Mouse (Mus musculus): Measurements from ENCODE around the gene Chrdl2. TPM values are rescaled to one million over a fixed set of nuclear protein-coding genes. Genes with fewer than 3 reads are reported as not detected.

Chrdl2 gene
- polyA plus RNA-seq, 1 experiment, result not detected

- no peak overlapping the region for H3K4me3 ChIP-seq (replicated peaks; ENCODE audit: control insufficient read depth, low read depth, low read length)
- H3K4me1 ChIP-seq (ENCODE audit: control insufficient read depth, insufficient read depth, low read length), result no peaks in the 10 kb centered on the region
- WGBS, result 89% methylated on average over 5 of the region's 5 CpGs
- TF ChIP-seq CTCF (IDR thresholded peaks at IDR 0.05; ENCODE audit: control insufficient read depth, insufficient read depth, low read length), result no peak
- no peak for TF ChIP-seq POLR2A (IDR thresholded peaks at IDR 0.05; ENCODE audit: borderline replicate concordance, control insufficient read depth, low read depth, low read length)
- H3K27ac ChIP-seq (ENCODE audit: control insufficient read depth, insufficient read depth, low read depth, low read length, poor library complexity), result no peak overlapping the region
Observed at GRCm38 (mm10) chr7:100076296-100076695, 70.3 kb downstream of the Chrdl2 start.

DNA sequence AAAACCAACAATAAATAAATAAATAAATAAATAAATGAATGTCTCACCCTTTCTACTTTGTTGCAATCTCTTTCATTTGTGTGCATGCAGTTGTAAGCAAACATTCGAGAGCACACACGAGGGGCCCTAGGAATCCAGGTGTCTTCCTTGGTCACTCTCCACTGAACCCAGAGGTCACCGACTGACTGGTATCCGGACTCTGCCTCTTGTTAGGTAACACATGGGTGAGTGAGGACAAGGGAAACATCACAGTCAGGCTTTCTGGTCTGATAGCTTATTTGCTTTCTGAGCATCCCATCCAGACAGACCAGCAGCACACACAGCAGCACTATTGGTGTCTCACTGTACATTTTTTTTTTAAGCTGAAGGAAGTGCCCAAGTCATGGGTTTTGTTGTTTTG is 71.1 kb downstream of the Chrdl2 start:
- no peak for TF ChIP-seq CTCF (IDR thresholded peaks at IDR 0.05; ENCODE audit: control insufficient read depth, insufficient read depth, low read length)
- no peak for TF ChIP-seq POLR2A (IDR thresholded peaks at IDR 0.05; ENCODE audit: borderline replicate concordance, control insufficient read depth, low read depth, low read length)
- WGBS, result 91% methylated on average over 4 of the region's 4 CpGs
- Histone ChIP-seq H3K4me1 (ENCODE audit: control insufficient read depth, insufficient read depth, low read length) (no peaks in the 10 kb centered on the region), H3K27ac (ENCODE audit: control insufficient read depth, insufficient read depth, low read depth, low read length, poor library complexity) (no peak overlapping the region), H3K4me3 (replicated peaks; ENCODE audit: control insufficient read depth, low read depth, low read length) (no peak overlapping the region)

- Histone ChIP-seq H3K27ac (ENCODE audit: control insufficient read depth, insufficient read depth, low read depth, low read length, poor library complexity) (no peak overlapping the region), H3K4me1 (ENCODE audit: control insufficient read depth, insufficient read depth, low read length) (no peaks in the 10 kb centered on the region), H3K4me3 (replicated peaks; ENCODE audit: control insufficient read depth, low read depth, low read length) (no peak overlapping the region)
- 83% methylated on average over 12 of the region's 12 CpGs for WGBS
- no peak for TF ChIP-seq POLR2A (IDR thresholded peaks at IDR 0.05; ENCODE audit: borderline replicate concordance, control insufficient read depth, low read depth, low read length)
- TF ChIP-seq CTCF (IDR thresholded peaks at IDR 0.05; ENCODE audit: control insufficient read depth, insufficient read depth, low read length), result no peak
Observed at GRCm38 (mm10) chr7:100080087-100080781, 74.3 kb downstream of the Chrdl2 start.

DNA sequence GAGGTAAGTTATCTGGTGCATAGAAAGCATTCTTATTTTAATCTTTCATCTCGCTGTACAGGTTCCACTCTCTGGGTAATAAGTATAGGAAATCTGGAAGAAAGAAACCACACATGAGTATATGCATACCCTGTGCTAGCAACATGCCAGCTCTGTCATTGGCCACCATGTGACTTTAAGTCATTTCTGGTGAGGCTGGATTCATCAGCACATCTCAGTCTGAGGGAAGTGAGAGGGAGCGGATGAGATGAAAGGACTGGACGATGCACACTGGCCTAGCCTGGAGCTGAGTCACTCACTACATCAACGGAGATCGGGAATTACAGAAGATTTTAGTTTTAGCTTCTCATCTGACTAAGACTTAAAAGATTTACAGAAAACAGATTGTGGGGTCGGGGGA is 76.9 kb downstream of the Chrdl2 start:
- Histone ChIP-seq H3K4me3 (replicated peaks; ENCODE audit: control insufficient read depth, low read depth, low read length) (no peak overlapping the region), H3K27ac (ENCODE audit: control insufficient read depth, insufficient read depth, low read depth, low read length, poor library complexity) (no peak overlapping the region), H3K4me1 (ENCODE audit: control insufficient read depth, insufficient read depth, low read length) (no peaks in the 10 kb centered on the region)
- no peak for TF ChIP-seq POLR2A (IDR thresholded peaks at IDR 0.05; ENCODE audit: borderline replicate concordance, control insufficient read depth, low read depth, low read length)
- no peak for TF ChIP-seq CTCF (IDR thresholded peaks at IDR 0.05; ENCODE audit: control insufficient read depth, insufficient read depth, low read length)
- WGBS, result 90% methylated on average over 6 of the region's 6 CpGs

- WGBS, result 85% methylated on average over 6 of the region's 6 CpGs
- Histone ChIP-seq H3K27ac (ENCODE audit: control insufficient read depth, insufficient read depth, low read depth, low read length, poor library complexity) (no peak overlapping the region), H3K4me1 (ENCODE audit: control insufficient read depth, insufficient read depth, low read length) (no peaks in the 10 kb centered on the region), H3K4me3 (replicated peaks; ENCODE audit: control insufficient read depth, low read depth, low read length) (no peak overlapping the region)
- TF ChIP-seq CTCF (IDR thresholded peaks at IDR 0.05; ENCODE audit: control insufficient read depth, insufficient read depth, low read length) (no peak), POLR2A (IDR thresholded peaks at IDR 0.05; ENCODE audit: borderline replicate concordance, control insufficient read depth, low read depth, low read length) (no peak)
Observed at GRCm38 (mm10) chr7:100083812-100084211, 77.8 kb downstream of the Chrdl2 start.

Other genes starting within 250 kb of the Chrdl2 start
- not detected in 2 replicates for gene Olfr521, start 242.7 kb upstream of the Chrdl2 start, polyA plus RNA-seq (2011; ENCODE audit: insufficient read depth, insufficient read length, low replicate concordance, missing spikeins)
- 4.5 and 5.0 TPM in 2 replicates for gene Neu3, start 177.8 kb upstream of the Chrdl2 start, polyA plus RNA-seq (2011; ENCODE audit: insufficient read depth, insufficient read length, low replicate concordance, missing spikeins)
- not detected in 2 replicates for gene Xrra1, start 147.1 kb upstream of the Chrdl2 start, polyA plus RNA-seq (2011; ENCODE audit: insufficient read depth, insufficient read length, low replicate concordance, missing spikeins)
- gene Spcs2, start 142.7 kb upstream of the Chrdl2 start, polyA plus RNA-seq (2011; ENCODE audit: insufficient read depth, insufficient read length, low replicate concordance, missing spikeins), result 42.7 and 59.2 TPM in 2 replicates
- 14.8 and 22.3 TPM in 2 replicates for gene Rnf169, start 25.7 kb upstream of the Chrdl2 start, polyA plus RNA-seq (2011; ENCODE audit: insufficient read depth, insufficient read length, low replicate concordance, missing spikeins)
- gene Pold3, start 115.4 kb downstream of the Chrdl2 start, polyA plus RNA-seq (2011; ENCODE audit: insufficient read depth, insufficient read length, low replicate concordance, missing spikeins), result 42.7 and 47.1 TPM in 2 replicates
- 1.5 and 3.9 TPM in 2 replicates for gene Lipt2, start 153.1 kb downstream of the Chrdl2 start, polyA plus RNA-seq (2011; ENCODE audit: insufficient read depth, insufficient read length, low replicate concordance, missing spikeins)
- 2.7 and 2.9 TPM in 2 replicates for gene Kcne3, start 170.3 kb downstream of the Chrdl2 start, polyA plus RNA-seq (2011; ENCODE audit: insufficient read depth, insufficient read length, low replicate concordance, missing spikeins)
- 6.4 TPM in 2 replicates for gene Pgm2l1, start 221.2 kb downstream of the Chrdl2 start, polyA plus RNA-seq (2011; ENCODE audit: insufficient read depth, insufficient read length, low replicate concordance, missing spikeins)